Mouse (Mus musculus) cortical plate, adult 2 months (tissue): Measurements from ENCODE around the gene Tmem184b.

Experiments used
- CTCF ChIP-seq: fragments of 200-500 bp; IDR thresholded peaks from 2 replicates; pipeline ENCODE4 v1.5.1; 2011; ENCODE audit warnings: mild to moderate bottlenecking, control low read depth, low read length; ENCODE audit not compliant: insufficient read depth; ENCODE audit errors: extremely low read depth
- POLR2A ChIP-seq: fragments of 200-500 bp; IDR thresholded peaks from 2 replicates; pipeline ENCODE4 v1.6.1; 2011; ENCODE audit warnings: mild to moderate bottlenecking, low read length, control low read depth; ENCODE audit not compliant: insufficient read depth; ENCODE audit errors: extremely low read depth

GRCm38 (mm10) chr15:79381644-79382043, 21.7 kb downstream of the Tmem184b start:
- TF ChIP-seq CTCF (no peak), POLR2A (no peak)
